Mouse (Mus musculus) B cell, adult (primary cell): ENCODE measurements around the gene Cdc7. TPM values are rescaled to one million over a fixed set of nuclear protein-coding genes. Genes with fewer than 3 reads are reported as not detected.

Experiments used
- total RNA-seq: library from RNA; stranded (reverse); gene quantifications from 4 replicates; pipeline ENCODE4 v1.2.4, GENCODE M21; 2023; ENCODE audit not compliant: inconsistent age

Gene Cdc7
- 14.4 to 17.6 TPM (median 15.4 TPM) in 4 replicates for total RNA-seq

GRCm38 (mm10) chr5:106963584-106964512, at the start of gene Cdc7:
TSS of gene Cdc7 (plus strand) at chr5:106964322.

GRCm38 (mm10) chr5:106925488-106926368, 38.4 kb upstream of the Cdc7 start, which contains the start of gene Hfm1:
TSS of gene Hfm1 (minus strand) at chr5:106926321.

Other genes starting within 250 kb of the Cdc7 start
- not detected in 4 replicates for gene Hfm1, start 38.0 kb upstream of the Cdc7 start, total RNA-seq